Mouse (Mus musculus): ENCODE data around the gene Tom1l2.

- TF ChIP-seq CTCF (IDR thresholded peaks at IDR 0.05; ENCODE audit: low read depth) (no peak), EP300 (IDR thresholded peaks at IDR 0.05; ENCODE audit: low read depth) (no peak)
Measured at GRCm38 (mm10) chr11:60335771-60336170, 16.9 kb downstream of the Tom1l2 start.
